Mouse (Mus musculus) heart, adult 2 months (tissue): ENCODE results near the gene Ccdc157. TPM values are rescaled to one million over a fixed set of nuclear protein-coding genes. Genes with fewer than 3 reads are reported as not detected.
A peak's percentile ranks its signal among the peaks of the same experiment; 100 is the strongest.

Experiments
- DNase-seq, 2 experiments: peaks; one replicate each; pipeline ENCODE4 v3.0.0; 2021
- H3K27ac ChIP-seq: fragments of 200-600 bp; 2 replicates; pipeline ENCODE4 v1.8.1; 2022
- H3K27me3 ChIP-seq: fragments of 200-500 bp; 2 replicates; pipeline ENCODE4 v1.6.1; 2012; ENCODE audit warnings: mild to moderate bottlenecking, low read length, inconsistent platforms, mixed read lengths; ENCODE audit not compliant: control insufficient read depth, insufficient read depth
- H3K36me3 ChIP-seq: fragments of 200-500 bp; 2 replicates; pipeline ENCODE4 v1.6.1; 2012; ENCODE audit warnings: low read length, inconsistent platforms; ENCODE audit not compliant: control insufficient read depth, insufficient read depth
- H3K4me1 ChIP-seq: fragments of 200-500 bp; 2 replicates; pipeline ENCODE4 v1.6.1; 2011; ENCODE audit warnings: low read length; ENCODE audit not compliant: control insufficient read depth, insufficient read depth
- H3K4me3 ChIP-seq: fragments of 200-600 bp; 2 replicates; pipeline ENCODE4 v1.8.1; 2022
- H3K79me2 ChIP-seq: fragments of 200-500 bp; replicated peaks from 2 replicates; pipeline ENCODE4 v1.6.1; 2012; ENCODE audit warnings: mild to moderate bottlenecking, inconsistent platforms, low read length, moderate library complexity, mixed read lengths; ENCODE audit not compliant: control insufficient read depth, insufficient read depth
- H3K9ac ChIP-seq: fragments of 200-500 bp; 2 replicates; pipeline ENCODE4 v1.6.1; 2012; ENCODE audit warnings: low read depth, mild to moderate bottlenecking, control low read depth, inconsistent platforms, low read length, mixed read lengths
- CTCF ChIP-seq: fragments of 200-600 bp; IDR thresholded peaks from 2 replicates; pipeline ENCODE4 v1.8.1; 2022; ENCODE audit warnings: antibody characterized with exemption, mild to moderate bottlenecking, moderate library complexity
- EP300 ChIP-seq: fragments of 200-500 bp; IDR thresholded peaks from 2 replicates; pipeline ENCODE4 v1.6.1; 2011; ENCODE audit warnings: low read depth, low read length, control low read depth; ENCODE audit not compliant: insufficient read depth
- POLR2A ChIP-seq: fragments of 200-500 bp; IDR thresholded peaks from 2 replicates; pipeline ENCODE4 v1.6.1; 2011; ENCODE audit warnings: mild to moderate bottlenecking, low read depth, low read length, control low read depth; ENCODE audit not compliant: insufficient read depth
- WGBS: fragments of 180-500 bp; shearing (Covaris S2); methylation state at CpG from one replicate; pipeline ENCODE4 v1.1.7; 2018; 5-methylcytosine and 5-hydroxymethylcytosine counted together
- intact Hi-C: fragments of 180-260 bp; cut with DNase I; formaldehyde crosslinking; loops from one replicate; pipeline ENCODE4 v1.15.1; 2025
- polyA plus RNA-seq: library from polyadenylated mRNA; depleted of rRNA; stranded (reverse); fragments of >200 nt; gene quantifications from 2 replicates; pipeline ENCODE4 v1.2.3, GENCODE M21; 2012
- total RNA-seq, 2 experiments: library from RNA; stranded (reverse); gene quantifications; 2 replicates each; pipeline ENCODE4 v1.2.3; 2021

The Ccdc157 gene
- total and polyA plus RNA-seq, 3 experiments, result 4.5 to 6.7 (median 4.6) TPM

- TF ChIP-seq EP300 (no peak), POLR2A (no peak), CTCF (no peak)
These were observed 58.2 kb downstream of the Ccdc157 start for GRCm38 (mm10) chr11:4101851-4102250.

DNA sequence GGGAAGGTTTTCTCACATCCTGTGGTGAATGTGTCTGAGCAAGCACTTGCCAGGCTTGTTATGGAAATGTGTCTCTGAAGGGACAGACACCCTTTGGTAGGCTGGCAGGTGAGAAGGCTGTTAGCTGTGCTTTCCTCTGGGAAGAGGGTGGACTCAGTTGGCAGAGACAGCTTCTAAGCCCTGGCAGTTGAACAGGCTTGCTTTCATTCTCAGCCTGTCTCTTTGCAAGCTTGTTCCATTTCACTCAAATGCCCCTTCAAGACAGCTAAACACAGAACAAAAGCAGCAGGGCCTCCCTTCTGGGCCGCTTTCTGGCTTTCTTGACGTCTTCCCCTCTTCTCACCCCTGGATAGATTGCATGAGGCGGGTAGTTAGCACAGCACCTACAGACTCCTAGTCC is 60.6 kb downstream of the Ccdc157 start:
- Histone ChIP-seq H3K79me2 (no peaks in the 10 kb centered on the region), H3K27me3 (no peaks in the 10 kb centered on the region), H3K9ac (no peak overlapping the region), H3K27ac (no peak overlapping the region), H3K4me3 (no peak overlapping the region), H3K36me3 (no peaks in the 10 kb centered on the region), H3K4me1 (peaks cover 1% of the 10 kb centered on the region; the same call in 1 of the 2 replicates)
- TF ChIP-seq CTCF, result no peak
- no peak for TF ChIP-seq EP300
- intact Hi-C loops, result loop anchor here (5.0 kb wide), 1 partner anchor 998 kb away; the partner anchor contains the start of genes Ewsr1 and Rhbdd3
- no peak for DNase-seq
- WGBS, result 84% methylated on average over 3 of the region's 3 CpGs

More at GRCm38 (mm10) chr11:4101851-4102250, 58.2 kb downstream of the Ccdc157 start:
- DNase-seq, result no peak
- H3K4me3 ChIP-seq, result no peak overlapping the region
- WGBS, result 66% methylated on average over 5 of the region's 5 CpGs
- H3K27me3 ChIP-seq, result no peaks in the 10 kb centered on the region
- H3K79me2 ChIP-seq, result no peaks in the 10 kb centered on the region
- H3K4me1 ChIP-seq, result no peaks in the 10 kb centered on the region
- H3K27ac ChIP-seq, result no peak overlapping the region
- intact Hi-C loops, result no loop called here
- no peaks in the 10 kb centered on the region for H3K36me3 ChIP-seq
- H3K9ac ChIP-seq, result no peak overlapping the region

DNA sequence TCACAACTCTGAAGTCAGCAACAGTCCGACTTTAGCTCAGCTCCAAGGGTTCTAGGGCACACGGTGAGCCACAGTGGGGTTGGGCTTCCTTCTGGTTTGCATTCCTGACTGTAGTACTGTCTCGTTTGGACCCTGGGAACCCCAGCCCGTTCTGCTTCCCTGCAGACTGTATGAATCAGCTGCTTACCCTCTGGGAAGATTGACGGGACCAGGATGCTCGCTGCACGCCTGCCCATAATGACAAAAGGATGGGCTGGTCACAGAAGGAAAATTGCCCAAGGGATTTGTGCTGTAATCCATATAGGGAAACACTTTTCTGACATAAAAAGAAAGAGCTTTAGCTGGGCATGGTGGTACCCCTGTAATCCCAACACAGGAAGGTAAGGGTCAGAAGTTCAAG is 61.3 kb downstream of the Ccdc157 start:
- TF ChIP-seq EP300, result no peak
- Histone ChIP-seq H3K27me3 (no peaks in the 10 kb centered on the region), H3K4me1 (peaks cover 4% of the 10 kb centered on the region), H3K27ac (no peak overlapping the region), H3K79me2 (no peaks in the 10 kb centered on the region), H3K9ac (no peak overlapping the region), H3K36me3 (no peaks in the 10 kb centered on the region), H3K4me3 (no peak overlapping the region)
- DNase-seq, result no peak
- WGBS, result 67% methylated on average over 7 of the region's 7 CpGs
- intact Hi-C loops, result loop anchor here (5.0 kb wide), 1 partner anchor 998 kb away; the partner anchor contains the start of genes Ewsr1 and Rhbdd3

GRCm38 (mm10) chr11:4098120-4098519 is 62.0 kb downstream of the Ccdc157 start:
- DNase-seq, result no peak
- 62% methylated on average over 8 of the region's 8 CpGs for WGBS
- H3K4me3 ChIP-seq, result no peak overlapping the region
- H3K27me3 ChIP-seq, result no peaks in the 10 kb centered on the region
- no peak overlapping the region for H3K9ac ChIP-seq
- no peaks in the 10 kb centered on the region for H3K36me3 ChIP-seq
- H3K27ac ChIP-seq, result no peak overlapping the region
- H3K4me1 ChIP-seq, result peaks cover 4% of the 10 kb centered on the region
- TF ChIP-seq POLR2A (no peak), CTCF (peak; percentile 20; the same call in 1 of the 2 replicates), EP300 (no peak)
- intact Hi-C loops, result loop anchor here (5.0 kb wide), 1 partner anchor 999 kb away; the partner anchor contains the start of genes Ewsr1 and Rhbdd3
- H3K79me2 ChIP-seq, result no peaks in the 10 kb centered on the region

DNA sequence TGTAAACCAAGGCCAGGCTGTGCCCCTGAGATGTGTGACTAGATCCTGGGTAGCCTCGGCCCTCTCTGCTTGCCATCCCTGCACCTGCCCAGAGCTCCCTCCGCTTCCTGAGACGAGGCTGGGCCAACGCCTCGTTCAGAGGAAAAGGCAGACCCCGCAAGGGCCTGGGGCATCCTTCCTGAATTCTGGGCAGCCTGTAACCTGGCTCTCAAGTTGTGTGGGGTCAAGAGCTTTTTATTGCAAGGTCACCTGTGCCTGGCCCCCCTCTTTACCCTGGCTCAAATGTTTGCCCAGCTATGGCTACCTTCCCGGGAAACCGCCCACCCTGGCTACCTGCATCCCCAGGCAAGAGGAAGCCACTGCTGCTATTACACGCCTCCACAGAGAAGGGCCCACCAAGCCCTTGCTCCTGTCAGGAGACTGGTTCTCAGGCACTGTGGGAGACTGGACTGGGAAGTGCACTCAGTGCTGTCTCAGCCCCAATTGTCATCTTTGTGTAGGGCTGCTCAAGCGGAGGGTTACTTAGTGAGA is 62.9 kb downstream of the Ccdc157 start:
- Histone ChIP-seq H3K27me3 (no peaks in the 10 kb centered on the region), H3K9ac (peak overlapping the region; percentile 72), H3K4me1 (peaks cover 4% of the 10 kb centered on the region), H3K4me3 (peak overlapping the region; percentile 56), H3K36me3 (no peaks in the 10 kb centered on the region), H3K79me2 (no peaks in the 10 kb centered on the region), H3K27ac (peak overlapping the region; percentile 95)
- TF ChIP-seq POLR2A (no peak), CTCF (no peak), EP300 (no peak)
- peak in 1 of 2 experiments; percentile 44 for DNase-seq
- intact Hi-C loops, result loop anchor here (5.0 kb wide), 1 partner anchor 1000 kb away; the partner anchor contains the start of genes Ewsr1 and Rhbdd3
- WGBS, result 40% methylated on average over 10 of the region's 10 CpGs
